Mouse (Mus musculus) heart, postnatal 36 days (tissue): ENCODE data around the gene Samd4b. TPM values are rescaled to one million over a fixed set of nuclear protein-coding genes. Genes with fewer than 3 reads are reported as not detected.
"Not testable (repeated sequence)": the region's sequence is repeated elsewhere in the genome, so short reads cannot be mapped to it uniquely, and the experiment has no call there.

Source experiments
- DNase-seq, 2 experiments: peaks; one replicate each; pipeline ENCODE4 v3.0.0; 2021 to 2022
- intact Hi-C: fragments of 180-260 bp; cut with DNase I; formaldehyde crosslinking; loops from one replicate; pipeline ENCODE4 v1.15.1; 2025
- total RNA-seq, 2 experiments: library from RNA; stranded (reverse); gene quantifications; 2 replicates each; pipeline ENCODE4 v1.2.3; 2021

The Samd4b gene
- total RNA-seq, 2 experiments from 2014 or later, result 20.5 to 24.5 TPM

DNA sequence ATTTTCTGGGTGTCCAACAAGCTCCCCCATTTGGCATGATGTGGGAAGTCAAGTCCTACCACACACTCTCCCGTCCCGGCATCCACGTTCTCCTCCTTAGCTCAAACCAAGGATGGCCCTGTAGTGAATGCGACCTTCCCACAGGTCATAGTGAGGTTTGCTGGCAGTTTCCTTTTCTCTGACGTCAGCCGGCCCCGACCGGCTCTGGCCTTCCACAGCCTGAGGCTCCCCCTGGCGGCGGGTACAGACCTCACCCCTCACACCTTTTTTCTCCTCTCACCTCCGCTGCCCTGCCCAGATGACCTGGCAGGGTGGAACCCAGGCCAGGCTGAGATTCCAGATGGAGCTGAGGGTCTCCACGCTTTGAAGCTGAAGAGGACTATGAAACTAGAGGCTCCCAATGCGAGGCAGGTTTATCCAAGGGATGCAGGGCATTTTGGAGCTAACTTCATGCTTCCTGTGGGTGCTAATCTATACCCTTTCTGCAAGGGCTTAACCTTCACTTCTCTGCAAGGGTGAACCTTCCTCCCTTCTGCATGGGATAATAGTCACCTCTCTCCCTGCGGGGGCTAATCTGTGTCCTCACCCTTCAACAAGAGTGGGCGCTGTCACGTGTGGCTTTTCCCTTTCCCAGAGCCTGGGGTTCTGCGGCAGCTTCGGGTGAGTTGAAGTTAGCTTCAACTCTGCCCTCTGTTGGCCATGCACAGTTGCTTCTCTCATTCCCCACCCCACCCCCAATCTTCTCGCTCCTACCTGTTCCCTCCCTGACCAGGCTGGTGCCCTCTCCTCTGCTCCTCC is 69.8 kb downstream of the Samd4b start:
- intact Hi-C loops, result loop anchor here (1.0 to 2.0 kb wide), 3 partner anchors 19 to 82 kb away; no protein-coding TSS in a partner anchor
- peak; percentile 81 to 85 for DNase-seq

DNA sequence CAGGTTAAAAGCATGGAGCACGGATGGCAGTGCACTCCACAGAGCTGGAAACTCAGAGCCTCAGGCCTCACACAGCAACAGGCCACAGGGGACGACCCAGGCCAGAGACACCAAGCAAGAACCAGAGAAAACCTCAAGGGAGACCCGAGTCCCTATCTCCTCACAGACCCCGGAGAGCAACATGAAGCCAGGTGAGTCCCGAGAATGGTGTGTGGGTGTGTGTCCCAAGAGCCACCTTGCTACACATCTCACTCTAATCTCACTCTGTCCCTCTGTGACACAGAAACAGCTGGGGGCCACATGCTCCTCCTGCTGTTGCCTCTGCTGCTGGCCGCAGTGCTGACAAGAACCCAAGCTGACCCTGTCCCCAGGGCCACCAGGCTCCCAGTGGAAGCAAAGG is 75.4 kb downstream of the Samd4b start, which contains the start of gene Ifnl3:
Gene Ifnl3, plus strand, starts transcription at position 301 of the 400 bp plus-strand sequence.
- intact Hi-C loops, DNase-seq: not testable (repeated sequence)

DNA sequence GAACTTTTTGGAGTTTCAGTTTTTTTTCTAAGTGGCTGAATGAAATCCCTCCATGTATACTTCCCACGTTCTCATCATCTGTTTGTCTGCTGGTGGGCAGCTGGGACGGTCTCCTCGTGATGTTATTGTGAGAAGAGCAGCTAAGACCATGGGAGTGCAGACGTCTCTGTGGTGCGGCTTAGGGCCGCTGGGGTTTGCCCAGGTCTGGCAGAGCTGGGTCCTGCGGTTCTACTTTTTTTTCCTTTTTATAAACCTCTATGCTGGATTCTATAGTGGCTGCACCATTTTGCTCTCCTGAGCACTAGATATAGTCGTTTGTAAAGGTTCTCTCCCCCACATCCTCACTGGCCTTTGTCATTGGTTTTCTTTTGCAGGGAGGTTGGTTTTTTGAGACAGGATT is 86.5 kb downstream of the Samd4b start:
- no peak for DNase-seq
- intact Hi-C loops, result no loop called here

- DNase-seq, intact Hi-C loops: not testable (repeated sequence)
Observed at GRCm38 (mm10) chr7:28510405-28510974, 87.5 kb downstream of the Samd4b start, which contains the start of gene Ifnl2. Ifnl2 (minus strand) TSS chr7:28510455.

DNA sequence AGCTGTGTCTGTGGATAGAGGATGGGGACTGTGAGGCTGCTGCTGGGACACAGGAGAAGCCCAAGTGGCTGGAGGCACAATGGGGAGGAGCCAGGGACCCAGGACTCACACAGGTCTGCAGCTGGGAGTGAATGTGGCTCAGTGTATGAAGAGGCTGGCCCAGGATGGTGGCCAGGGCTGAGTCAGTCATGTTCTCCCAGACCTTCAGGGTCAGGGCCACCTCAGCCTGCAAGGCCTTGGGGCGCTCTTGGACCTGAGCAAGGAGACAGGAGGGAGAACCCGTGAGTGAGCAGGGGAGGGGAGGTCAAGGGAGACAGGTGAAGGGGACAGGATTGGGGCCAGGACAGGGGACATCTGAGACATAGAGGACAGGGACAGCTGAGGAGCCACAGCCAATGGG is 88.8 kb downstream of the Samd4b start:
- intact Hi-C loops, result loop anchor here (2.0 kb wide), 1 partner anchor 18 kb away; no protein-coding TSS in a partner anchor
- DNase-seq, result not testable (repeated sequence)

- DNase-seq, result no peak
- intact Hi-C loops, result no loop called here
Observed at GRCm38 (mm10) chr7:28505585-28505984, 92.4 kb downstream of the Samd4b start.

GRCm38 (mm10) chr7:28495426-28495825 is 102.5 kb downstream of the Samd4b start:
- intact Hi-C loops, result no loop called here
- DNase-seq, result no peak

DNA sequence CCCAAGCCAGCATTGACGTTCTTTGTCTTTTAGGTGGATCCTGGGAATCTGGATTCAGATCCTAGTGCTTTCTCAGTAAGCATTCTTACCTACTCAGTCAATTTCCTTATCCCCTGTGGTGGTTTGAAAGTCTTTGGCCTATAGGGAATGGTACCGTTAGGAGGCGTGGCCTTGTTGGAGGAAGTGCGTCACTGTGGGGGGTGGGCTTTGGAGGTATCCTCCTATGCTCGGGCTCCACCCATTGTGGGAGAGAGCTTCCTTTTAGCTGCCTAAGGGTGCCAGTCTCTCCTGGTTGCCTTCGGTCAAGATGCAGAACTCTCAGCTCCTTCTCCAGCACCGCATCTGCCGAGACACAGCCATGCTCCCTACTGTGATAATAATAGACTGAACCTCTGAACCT is 105.6 kb downstream of the Samd4b start:
- intact Hi-C loops, result no loop called here
- no peak for DNase-seq

GRCm38 (mm10) chr7:28490903-28491302 is 107.0 kb downstream of the Samd4b start:
- intact Hi-C loops, result loop anchor here (2.0 kb wide), 1 partner anchor 110 kb away; no protein-coding TSS in a partner anchor

GRCm38 (mm10) chr7:28490410-28490809 is 107.5 kb downstream of the Samd4b start:
- DNase-seq, result peak; percentile 33 to 45
- intact Hi-C loops, result loop anchor here (2.0 kb wide), 1 partner anchor 110 kb away; no protein-coding TSS in a partner anchor

More at GRCm38 (mm10) chr7:28490903-28491302, 107.0 kb downstream of the Samd4b start:
- no peak for DNase-seq

DNA sequence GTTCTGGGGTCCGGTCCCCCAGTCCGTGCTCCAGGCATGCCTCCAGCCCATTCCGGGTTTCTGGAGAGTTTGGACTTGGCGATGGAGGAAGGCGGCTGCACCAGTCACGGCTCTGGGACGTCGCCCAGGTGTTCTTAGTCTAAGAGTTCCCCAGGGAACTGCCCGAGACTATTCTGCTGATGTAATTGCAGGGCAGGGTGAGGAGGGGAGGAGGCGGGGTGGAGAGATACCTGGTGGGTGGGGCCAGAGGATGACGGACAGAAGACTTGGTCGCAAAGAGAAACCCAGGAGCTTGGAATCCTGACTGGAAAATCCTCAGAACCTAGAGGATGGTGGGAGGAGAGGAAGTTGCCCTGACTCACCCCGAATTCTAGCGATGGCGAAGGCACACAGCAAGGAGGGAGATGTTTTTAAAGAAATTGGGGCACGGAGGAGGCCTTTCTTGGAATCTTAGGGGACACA is 109.9 kb downstream of the Samd4b start:
- intact Hi-C loops, result no loop called here

DNA sequence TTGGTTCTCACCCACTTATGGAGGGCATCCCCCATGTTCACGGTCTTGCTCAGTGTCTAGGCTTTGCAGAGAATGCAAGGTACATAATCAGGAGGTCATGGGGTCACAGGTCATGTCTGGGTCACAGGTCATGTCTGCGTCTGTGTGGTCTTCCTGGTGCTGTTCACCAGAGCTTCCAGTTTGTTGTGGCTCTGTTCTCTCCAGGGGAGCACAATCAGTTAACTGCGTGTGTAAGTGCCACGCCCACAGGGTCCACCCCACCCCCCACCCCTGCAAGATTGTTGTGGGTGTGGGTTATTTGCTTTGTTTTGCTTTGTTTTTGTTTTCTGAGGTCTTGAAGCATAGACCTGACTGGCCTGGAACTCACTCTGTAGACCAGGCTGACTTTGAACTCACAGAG is 113.8 kb downstream of the Samd4b start:
- no peak for DNase-seq
- intact Hi-C loops, result no loop called here

More for the DNA sequence above, 109.9 kb downstream of the Samd4b start:
- no peak for DNase-seq

GRCm38 (mm10) chr7:28482854-28483253 is 115.1 kb downstream of the Samd4b start:
- intact Hi-C loops, result no loop called here

DNA sequence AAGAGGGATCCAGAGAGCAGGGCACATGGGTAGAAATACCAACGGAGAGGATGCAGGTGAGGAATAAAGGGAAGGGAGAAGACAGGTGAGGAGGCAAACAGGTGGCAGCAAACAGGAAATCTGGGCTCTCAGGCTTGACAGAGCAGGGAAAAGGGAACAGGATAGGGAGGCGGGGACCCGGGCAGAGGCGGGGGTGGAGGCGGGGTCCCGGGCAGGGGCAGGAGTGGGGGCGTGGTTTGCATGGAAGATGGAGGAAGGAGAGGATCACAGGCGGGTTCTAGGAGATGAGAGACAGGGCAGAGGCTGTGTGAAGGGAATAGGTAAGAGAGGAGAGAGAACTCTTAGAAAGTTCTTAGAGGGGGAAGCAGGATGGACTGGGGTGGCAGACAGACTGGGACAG is 119.1 kb downstream of the Samd4b start:
- no peak for DNase-seq
- intact Hi-C loops, result no loop called here

More at GRCm38 (mm10) chr7:28482854-28483253, 115.1 kb downstream of the Samd4b start:
- DNase-seq, result no peak

GRCm38 (mm10) chr7:28477363-28477762 is 120.6 kb downstream of the Samd4b start:
- no peak for DNase-seq
- intact Hi-C loops, result no loop called here

DNA sequence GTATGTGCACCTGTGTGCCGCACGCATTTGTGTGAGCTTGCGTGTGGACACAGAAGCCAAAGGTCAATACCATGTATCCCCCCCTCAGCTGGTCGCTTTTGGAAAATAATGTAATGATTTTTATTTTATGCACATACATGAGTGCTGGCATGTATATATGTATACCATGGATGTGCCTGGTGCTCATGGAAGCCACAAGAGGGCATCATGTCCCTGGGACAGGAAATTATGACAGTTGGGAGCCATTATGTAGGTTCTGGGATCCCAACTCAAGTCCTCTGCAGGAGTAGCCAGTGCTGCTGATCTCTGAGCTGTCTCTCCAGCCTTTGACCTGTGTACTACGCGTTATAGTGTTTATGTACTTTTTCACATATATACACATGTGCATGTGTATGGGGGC is 121.8 kb downstream of the Samd4b start:
- intact Hi-C loops, result no loop called here
- DNase-seq, result no peak

- intact Hi-C loops, result no loop called here
- DNase-seq, result peak; percentile 37 to 38
Observed at GRCm38 (mm10) chr7:28467213-28467751, 130.7 kb downstream of the Samd4b start.

- intact Hi-C loops, result no loop called here
- no peak for DNase-seq
Observed at GRCm38 (mm10) chr7:28466721-28467212, 131.2 kb downstream of the Samd4b start.

GRCm38 (mm10) chr7:28464416-28465212 is 133.3 kb downstream of the Samd4b start:
- no peak for DNase-seq
- intact Hi-C loops, result no loop called here

DNA sequence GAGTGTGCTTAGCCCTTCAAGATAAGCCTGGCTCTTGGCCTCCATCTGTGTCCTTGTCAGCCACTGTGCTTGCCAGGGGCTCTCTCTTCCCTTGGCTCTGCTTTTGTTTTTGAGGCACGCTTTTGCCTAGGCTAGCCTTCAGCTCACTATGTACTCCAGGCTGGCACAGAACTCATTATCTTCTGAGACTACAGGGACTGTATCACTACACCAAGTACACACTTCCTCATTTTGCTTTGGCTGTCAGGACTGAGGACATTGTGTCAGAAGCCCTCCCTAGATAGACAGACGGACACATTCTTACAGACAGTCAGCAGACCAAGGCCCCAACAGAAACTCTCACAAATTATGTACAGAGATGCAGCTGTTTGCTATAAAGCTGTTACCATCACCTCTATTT is 135.2 kb downstream of the Samd4b start:
- intact Hi-C loops, result no loop called here
- DNase-seq, result no peak
